Mouse (Mus musculus) bone marrow, adult 2 months (tissue): ENCODE measurements around the gene Stoml1.

Source experiments
- CTCF ChIP-seq: fragments of 200-500 bp; IDR thresholded peaks from 2 replicates; pipeline ENCODE4 v1.5.1; 2011; ENCODE audit warnings: low read length, control low read depth; ENCODE audit not compliant: control insufficient read depth, insufficient read depth
- POLR2A ChIP-seq: fragments of 200-500 bp; IDR thresholded peaks from 2 replicates; pipeline ENCODE4 v1.6.1; 2011; ENCODE audit warnings: low read depth, mild to moderate bottlenecking, control low read depth, low read length, borderline replicate concordance; ENCODE audit not compliant: control insufficient read depth

DNA sequence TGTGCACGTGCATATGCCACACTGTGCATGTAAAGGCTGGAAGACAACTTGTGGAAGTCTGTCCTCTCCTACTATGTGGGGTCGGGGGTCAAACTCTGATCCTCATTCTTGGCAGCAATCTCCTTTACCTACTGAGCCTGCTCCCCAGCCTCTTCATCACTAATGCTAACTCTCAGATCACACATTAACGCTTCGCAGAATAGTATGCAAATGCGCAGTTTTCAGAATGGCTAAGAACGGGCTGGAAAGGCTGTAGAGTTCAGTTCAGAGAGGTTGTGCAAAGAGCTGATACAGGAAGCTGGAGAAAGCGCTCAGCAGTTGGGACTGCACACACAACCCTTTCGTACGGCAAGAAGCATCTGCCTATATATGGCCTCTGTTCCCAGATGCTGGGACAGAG lies 19.9 kb downstream of the Stoml1 start:
- TF ChIP-seq CTCF = no peak
- no peak for TF ChIP-seq POLR2A
